Mouse (Mus musculus) ES-CJ7 (cell line): Measurements from ENCODE around the gene 1700029J07Rik.

ENCODE experiments used
- DNase-seq: peaks from one replicate; pipeline ENCODE4 v3.0.0; 2011; ENCODE audit warnings: low read depth, low spot score

1700029J07Rik gene

DNA sequence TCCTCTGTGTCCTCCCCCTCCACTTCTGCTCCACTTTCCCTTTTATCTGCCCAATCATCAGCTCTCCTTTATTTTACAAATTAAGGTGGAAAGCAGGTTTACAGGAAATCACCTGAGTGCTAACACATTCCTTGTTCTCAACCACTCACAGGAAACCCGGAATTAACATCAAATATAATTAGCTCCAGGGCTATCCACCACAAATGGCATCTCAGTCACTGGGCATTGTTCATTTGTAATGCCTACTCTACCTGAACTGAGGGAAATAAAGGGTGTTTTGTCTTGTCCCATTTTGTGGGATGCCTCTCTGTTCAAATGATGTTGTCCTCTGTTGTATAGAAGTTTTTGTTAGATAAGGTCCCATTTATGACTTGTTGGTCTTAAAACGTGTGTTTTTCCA, 24.4 kb downstream of the 1700029J07Rik start:
- peak; percentile 53 for DNase-seq

DNA sequence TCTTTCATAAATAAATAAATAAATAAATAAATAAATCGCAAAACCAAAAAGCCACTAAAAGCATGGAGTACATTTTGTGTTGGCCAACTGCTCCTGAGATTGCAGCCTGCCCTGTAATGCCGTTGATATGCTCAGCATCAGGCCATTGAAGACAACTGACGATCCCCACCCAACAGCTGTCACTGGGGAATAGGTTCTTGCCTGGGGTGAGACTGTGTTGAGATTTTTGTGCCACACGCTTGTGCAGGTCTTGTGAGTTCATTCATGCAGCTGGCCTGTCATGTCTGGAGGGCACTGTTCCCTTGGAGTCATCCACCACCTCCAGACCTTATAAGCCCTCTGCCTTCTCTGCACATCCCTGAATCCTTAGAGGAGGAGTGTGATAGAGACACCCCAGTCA, 28.8 kb downstream of the 1700029J07Rik start:
- no peak for DNase-seq

DNA sequence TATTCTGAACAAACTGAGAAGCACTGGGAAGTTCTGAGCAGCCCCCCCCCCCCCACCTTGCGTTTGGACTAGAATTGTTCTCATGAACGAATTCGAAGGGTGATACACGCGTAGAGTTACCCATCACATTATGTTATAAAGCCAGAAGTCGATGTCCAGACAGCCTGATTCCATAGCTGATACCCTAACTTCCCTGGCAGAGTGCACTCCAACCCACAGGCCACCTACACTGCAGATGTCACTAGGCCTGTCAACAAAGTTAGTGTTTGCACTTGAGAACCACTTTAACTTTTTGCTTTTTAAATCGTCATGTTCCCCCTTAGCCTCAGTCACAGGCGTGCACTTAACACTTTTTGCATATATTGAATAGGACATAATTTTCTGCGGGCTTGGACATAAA, 38.1 kb downstream of the 1700029J07Rik start:
- DNase-seq = no peak

DNA sequence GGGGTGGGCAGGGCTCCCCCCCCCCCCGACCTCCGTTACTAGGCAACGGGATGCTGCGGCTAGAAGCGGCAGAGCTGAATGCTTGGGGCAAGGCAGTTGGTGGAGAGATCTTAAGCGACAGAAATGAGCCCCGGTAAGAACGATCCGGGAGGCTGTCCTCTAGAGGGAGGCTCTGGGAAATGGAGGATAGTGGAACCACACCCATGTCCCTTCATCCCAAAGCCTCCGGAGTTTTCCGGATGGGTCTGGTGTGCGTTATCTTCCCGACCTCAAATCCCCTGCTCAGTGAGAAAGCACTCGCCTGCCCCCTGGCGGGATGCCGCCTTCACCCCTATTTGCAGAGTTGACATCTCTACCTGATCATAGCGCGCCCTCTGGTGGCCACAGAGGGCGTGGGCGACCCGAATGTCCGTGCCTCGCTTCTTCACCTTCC, 40.5 kb downstream of the 1700029J07Rik start, which contains the start of gene Ccdc110:
Ccdc110 (plus strand) TSS at position 38 of the 433 bp plus-strand sequence.
- peak; percentile 97 for DNase-seq

DNA sequence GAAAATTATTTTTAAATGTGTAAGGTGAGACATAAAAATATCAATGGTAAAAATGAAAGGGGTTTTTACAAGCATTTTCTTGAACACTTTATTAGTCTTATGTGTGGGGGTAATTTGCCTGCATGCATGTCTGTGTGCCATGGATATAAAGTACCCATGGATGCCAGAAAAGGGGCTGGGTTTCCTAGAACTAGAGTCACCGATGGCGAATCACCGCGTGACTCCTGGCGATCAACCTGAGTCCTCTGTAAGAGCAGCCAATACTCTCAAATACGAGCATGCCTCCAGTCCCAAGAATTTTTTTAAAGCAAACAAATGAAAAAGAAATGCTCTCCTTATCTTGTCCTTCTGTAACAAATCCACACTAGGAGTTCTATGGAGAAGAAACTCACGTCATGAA, 52.9 kb downstream of the 1700029J07Rik start:
- no peak for DNase-seq

DNA sequence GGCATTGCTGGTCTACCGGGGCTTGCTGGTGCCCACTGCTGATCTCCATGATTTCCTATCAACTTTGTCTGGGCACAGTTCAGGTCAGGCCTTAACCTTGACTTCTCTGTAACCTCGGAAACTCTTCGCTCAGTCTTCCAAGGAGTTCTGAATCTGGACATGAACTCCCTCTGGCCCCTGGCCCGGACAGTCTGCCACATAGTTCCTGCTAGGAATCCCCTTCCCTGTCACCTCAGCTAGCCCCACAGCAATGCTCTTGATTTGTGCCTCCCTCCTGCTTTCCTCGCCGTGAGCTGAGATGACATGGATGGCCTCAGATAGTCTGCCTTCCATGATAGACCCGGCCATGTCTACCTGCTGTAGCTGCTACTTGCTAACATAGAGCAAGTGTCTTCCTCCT, 54.7 kb downstream of the 1700029J07Rik start:
- DNase-seq = no peak

DNA sequence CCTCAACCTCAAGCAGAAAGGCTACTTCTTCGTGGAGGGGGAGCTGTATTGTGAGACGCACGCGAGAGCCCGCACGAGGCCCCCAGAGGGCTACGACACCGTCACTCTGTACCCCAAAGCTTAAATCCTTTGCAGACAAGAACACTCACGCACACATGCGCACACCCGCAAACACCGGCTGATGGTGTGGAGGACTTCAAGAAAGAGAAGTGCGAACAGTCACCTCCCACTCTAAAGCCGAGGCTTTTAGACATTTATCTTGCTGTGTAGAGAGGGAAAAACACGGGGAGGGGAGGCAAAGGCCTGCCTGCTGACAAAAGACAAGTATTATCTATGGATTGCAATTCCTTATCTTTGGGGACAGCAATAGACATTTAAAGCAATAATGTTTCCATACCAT, 56.2 kb downstream of the 1700029J07Rik start:
- DNase-seq = no peak

DNA sequence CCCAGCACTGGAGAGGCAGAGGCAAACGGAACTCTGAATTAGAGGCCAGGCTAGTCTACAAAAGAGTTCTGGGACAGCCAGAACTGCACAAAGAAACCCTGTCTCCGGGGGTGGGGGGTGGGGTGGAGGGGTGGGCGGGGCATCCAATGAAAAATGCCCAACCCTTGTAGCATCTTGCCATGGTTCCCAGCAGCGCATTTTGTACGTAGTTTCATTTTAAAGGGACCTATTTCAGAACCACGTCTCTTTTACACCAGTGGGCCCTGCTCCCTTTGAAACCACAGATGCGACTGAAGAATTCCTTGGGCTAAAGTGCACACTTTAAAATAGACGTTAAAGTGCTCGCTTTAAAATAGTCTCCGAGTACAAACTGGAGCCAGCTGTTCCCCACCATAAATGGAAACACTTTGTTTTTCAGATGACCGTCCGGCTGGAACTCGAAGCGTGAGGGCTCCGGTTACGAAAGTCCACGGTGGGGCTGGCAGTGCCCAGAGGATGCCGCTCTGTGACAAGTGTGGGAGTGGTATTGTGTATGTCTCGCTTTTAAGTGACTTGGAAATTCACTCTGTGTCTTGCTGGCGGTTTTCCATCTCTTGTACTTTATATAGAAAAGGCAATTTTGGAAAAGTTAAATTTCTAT, 57.9 kb downstream of the 1700029J07Rik start:
- DNase-seq = no peak

DNA sequence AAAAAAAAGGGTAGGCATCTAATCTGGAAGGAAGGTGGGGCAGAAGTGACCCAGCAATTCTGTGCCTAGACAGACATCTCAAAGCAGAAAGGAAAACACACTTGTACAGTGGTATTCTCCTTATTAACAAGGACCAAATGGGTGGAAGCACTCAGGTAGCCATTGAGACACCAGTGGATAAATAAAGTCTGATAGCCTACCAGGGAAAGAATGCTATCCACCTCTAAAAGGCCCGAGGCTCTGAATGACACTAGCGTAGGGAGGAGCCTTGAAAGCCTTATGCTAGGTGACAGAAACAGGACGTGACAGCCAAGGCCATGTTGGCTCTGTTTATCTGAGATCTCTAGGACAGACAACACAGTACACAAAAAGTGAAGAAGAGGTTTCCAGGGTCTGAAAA, 58.6 kb downstream of the 1700029J07Rik start:
- DNase-seq = peak; percentile 17

DNA sequence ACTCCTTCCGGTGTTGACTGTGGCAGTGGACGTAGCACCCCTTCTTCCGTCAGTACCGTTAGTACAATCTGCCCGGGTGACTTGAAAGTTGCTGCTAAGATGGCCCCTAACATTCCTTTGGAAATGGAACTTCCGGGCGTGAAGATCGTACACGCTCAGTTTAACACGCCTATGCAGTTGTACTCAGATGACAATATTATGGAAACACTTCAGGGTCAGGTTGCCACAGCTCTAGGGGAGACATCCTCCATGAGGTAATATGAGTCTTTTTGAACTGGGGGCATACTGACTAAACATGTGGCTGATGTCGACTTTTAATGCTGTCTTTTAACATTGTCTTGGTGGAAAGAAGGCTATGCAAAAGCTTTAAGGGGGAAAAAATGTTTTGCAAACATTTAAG, 61.3 kb downstream of the 1700029J07Rik start:
- DNase-seq = no peak

DNA sequence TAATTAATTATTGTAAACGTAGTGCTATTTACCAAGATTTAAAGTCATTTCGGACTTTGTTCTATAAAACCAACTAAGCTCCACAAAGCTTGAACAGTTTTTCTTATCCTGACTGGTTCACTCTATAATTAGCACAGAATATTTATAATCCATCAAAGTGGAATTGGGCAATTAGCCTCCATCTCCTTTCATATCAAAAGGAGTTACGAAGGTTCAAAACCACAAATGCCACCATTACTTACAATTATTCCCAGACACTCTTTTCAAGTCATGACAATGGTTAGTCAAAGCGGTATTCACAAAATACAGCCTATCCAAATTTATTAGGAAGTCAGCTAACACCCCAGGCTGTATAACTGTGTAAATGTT, 68.8 kb downstream of the 1700029J07Rik start:
- DNase-seq = no peak

DNA sequence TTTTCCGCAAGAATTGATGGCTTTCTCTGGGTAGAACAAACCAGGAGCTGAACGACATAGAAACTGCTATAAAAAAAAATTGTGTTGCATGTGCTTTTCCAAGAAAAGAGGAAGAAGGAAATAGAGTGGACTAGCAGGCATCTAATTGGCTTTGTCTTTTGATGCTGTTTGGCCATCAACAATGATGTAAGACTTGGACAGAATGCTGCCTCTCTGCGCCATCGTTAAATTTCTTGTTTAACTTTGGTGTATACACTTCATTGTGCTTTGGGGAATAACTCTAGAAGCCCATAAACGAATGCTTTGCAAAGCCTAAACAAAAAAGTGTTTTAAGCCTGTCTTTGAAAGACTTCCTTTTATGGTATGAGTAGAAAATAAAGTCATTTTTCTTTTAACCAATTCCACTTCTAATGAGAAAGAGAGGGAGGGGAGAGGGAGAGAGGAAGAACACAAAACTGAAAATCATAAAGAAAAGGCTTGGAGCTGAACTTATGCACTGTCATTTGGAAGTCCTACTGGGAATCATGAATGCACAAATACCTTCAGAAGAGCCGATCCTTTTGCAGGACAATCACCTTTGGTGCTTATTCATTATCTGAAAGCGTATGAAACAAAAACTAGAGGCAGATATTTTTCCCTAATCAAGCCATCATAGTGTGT, 69.3 kb downstream of the 1700029J07Rik start:
- no peak for DNase-seq

DNA sequence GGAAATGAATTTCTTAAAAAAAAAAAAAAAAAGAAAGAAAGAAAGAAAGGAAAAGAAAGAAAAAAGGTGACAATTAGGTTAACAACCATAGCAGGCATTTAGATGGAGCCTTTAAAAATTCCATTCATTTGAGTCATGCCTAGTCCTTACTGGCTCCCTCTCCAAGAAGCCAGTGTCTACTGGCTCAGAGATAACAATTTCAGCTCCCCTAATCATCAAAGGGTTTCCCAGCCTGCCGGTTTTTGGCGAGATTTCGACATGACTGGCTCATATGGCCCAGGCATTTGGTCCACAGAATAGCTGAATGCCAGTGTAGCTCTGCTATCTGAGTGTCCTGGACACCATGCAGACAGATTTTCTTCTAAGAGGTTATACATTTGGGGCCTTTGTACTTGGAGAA, 71.4 kb downstream of the 1700029J07Rik start:
- DNase-seq = no peak
